Mouse (Mus musculus) adrenal gland, postnatal 0 days (tissue): Measurements from ENCODE around the gene Dhx38. TPM values are rescaled to one million over a fixed set of nuclear protein-coding genes. Genes with fewer than 3 reads are reported as not detected.

ENCODE experiments used
- polyA plus RNA-seq: library from polyadenylated mRNA; unstranded; fragments of >200 nt; fragmentation: Nextera tagmentation; extraction: Ambion mirVana; gene quantifications from 2 replicates; pipeline ENCODE4 v1.2.1, GENCODE M21; 2015

Dhx38 gene
- 7.2 and 9.9 TPM in 2 replicates for polyA plus RNA-seq

DNA sequence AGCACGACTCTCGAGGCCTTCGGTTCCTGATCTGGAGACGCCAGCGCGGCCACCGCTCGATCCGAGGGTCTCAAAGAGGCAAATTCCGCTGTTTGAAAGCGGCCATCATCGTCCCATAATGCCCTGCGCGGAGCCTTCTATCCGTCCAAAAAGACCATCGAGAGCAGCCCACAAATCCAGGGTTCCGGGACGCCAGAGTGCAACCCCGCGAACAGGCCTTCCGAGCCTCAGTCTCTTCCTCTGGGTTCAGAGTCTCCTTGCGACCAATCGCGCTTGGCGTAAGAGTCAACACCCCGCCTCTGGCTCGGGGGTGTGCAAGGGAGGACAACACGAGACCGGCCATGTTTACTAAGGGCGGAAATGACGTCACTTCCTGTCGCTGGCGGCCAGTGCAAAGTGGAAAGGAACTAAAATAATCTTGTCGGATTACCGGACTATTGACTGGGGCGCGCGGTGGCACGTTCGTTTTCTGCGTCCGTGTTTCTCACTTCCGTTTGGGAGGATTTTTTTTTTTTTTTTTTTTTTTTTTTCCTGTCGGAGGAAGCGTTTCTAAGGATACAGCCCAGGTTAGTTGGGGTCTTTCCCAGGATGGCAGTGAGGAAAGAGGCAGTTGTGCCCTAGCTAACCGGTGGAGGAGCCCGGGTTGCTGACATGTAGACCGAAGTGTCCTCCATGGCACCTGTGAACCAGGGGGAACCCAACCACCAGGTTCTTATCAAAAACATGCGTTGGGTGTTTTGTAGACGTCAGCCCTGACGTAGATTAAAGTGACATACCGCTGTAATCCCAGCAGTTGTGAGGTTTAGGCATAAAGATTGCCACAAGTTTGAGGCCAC lies at the start of gene Dhx38, which contains the start of gene Txnl4b:
Gene Dhx38 (minus strand): TSS at position 364 of the 836 bp plus-strand sequence.
Gene Txnl4b (plus strand): TSS at position 395 of the 836 bp plus-strand sequence.

DNA sequence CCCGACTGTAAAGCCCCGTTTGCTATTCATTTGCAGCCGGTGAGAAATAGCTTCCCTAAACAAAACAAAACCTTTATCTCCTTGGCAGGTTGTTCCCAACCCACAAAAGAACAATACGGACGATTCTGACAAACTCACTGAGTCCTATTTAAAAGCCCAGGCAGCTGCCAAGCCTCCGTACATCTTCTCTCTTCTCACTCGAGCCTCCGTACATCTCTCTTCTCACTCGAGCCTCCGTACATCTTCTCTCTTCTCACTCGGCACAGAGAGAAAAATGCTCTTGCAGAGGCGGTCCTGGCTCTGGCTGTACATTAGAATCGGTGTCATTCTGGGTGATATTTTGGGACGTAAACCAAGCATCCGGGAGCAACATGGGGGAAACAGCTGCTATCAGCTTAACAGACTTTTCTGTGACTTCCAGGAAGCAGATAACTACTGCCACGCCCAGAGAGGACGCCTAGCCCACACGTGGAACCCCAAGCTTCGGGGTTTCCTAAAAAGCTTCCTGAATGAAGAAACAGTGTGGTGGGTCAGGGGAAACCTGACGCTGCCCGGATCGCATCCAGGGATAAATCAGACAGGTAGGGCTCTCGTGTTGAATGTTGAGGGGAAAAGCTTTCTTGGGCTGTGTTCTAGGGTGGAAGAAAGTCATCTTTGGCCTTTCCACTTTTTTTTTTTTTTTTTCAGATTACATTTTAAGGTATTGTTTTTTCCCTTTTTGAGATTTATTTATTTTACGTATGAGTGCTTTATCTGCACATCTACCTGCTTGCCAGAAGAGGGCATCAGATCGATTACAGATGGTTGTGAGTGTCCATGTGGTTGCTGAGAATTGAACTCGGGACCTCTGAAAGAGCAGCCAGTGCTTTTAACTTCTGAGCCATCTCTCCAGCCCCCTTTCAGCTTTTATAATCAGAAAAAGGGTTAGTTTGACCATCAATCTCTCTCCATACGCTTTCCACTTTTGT lies 48.9 kb upstream of the Dhx38 start, which contains the start of gene Pkd1l3:
Gene Pkd1l3 (plus strand): TSS at position 275 of the 968 bp plus-strand sequence.

DNA sequence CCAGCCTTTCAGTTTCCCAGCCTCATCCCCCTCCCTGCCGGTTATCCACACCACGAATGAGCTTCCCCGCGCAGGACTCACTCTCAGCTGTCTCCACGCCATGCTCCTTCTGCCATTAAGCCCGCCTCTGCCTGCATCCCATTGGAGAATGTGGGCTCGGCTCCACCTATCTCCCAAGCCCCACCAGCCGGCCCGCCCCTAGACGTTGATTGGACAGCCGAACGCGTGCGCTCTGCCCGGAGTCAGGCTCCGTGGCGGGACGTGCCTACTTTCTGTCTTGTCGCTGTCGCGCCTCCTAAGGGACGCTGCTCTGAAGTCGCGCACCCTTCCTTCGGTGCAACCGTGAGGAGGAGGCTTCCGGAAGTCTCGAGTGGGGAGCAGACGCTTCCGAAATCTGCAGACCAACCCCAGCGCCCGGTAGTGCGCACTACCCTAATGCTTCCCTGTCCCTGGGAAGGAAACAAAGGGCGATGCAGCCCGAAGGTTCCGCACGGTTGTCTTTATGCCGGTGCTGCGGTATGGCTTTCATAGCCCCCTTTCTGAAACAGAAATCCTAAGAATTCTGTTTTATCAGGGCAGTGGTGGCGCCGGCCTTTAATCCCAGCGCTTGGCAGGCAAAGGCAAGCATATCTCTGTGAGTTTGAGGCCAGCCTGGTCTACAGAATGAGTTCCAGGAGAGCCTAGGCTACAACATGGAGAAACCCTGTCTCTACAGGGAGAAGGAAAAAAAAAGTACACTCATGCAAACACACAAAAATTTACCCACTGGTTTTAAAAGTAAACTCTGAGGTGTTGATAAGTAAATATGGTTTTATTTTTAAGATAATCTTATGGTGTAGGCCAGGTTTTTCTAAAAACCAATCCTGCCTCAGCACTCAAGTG lies 42.9 kb upstream of the Dhx38 start, which contains the start of gene Dhodh:
Gene Dhodh (minus strand): TSS at position 403 of the 882 bp plus-strand sequence.

DNA sequence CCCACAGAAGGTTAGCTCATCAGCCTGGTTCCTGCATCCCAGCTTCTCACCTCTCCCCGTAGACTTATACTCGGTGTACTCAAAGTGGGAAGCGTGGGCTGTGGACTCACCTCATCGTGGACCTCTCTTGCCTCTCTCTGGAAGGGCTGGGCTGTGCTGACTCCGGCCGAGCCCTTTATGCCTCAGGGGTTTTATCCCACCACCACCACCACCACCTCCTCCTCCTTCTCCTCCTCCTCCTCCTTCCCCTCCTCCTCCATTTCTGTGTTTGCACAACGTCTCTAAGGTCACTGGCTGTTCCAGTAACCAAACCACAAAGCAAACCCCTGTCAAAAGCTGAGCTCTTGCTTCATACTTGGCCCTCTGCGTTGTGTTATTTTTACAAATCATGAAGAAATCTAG lies 13.2 kb upstream of the Dhx38 start, which contains the start of gene Hp:
Gene Hp (minus strand): TSS at position 273 of the 402 bp plus-strand sequence.

Other genes with a start within 250 kb of the Dhx38 start
- gene Pmfbp1, start 71.8 kb downstream of the Dhx38 start, polyA plus RNA-seq: 0.06 TPM in 1 of 2 replicates, not detected in the other
- gene Txnl4b, start within 50 bp of the Dhx38 start, polyA plus RNA-seq: 28.6 and 31.2 TPM in 2 replicates
- 90.6 and 126 TPM in 2 replicates for gene Hp, start 13.3 kb upstream of the Dhx38 start, polyA plus RNA-seq
- gene Dhodh, start 42.8 kb upstream of the Dhx38 start, polyA plus RNA-seq: 24.7 and 30.4 TPM in 2 replicates
- gene Pkd1l3, start 48.7 kb upstream of the Dhx38 start, polyA plus RNA-seq: 0.07 and 0.13 TPM in 2 replicates
- 73.8 and 96.9 TPM in 2 replicates for gene Ist1, start 127.4 kb upstream of the Dhx38 start, polyA plus RNA-seq
- gene Zfp821, start 139.7 kb upstream of the Dhx38 start, polyA plus RNA-seq: 13.9 and 16.6 TPM in 2 replicates
- gene Atxn1l, start 171.9 kb upstream of the Dhx38 start, polyA plus RNA-seq: 2.3 and 3.5 TPM in 2 replicates
- 18.9 and 25.3 TPM in 2 replicates for gene Ap1g1, start 212.7 kb upstream of the Dhx38 start, polyA plus RNA-seq